Mouse (Mus musculus): Measurements from ENCODE around the gene Hist1h2ak.
"Not testable (repeated sequence)": the region's sequence is repeated elsewhere in the genome, so short reads cannot be mapped to it uniquely, and the experiment has no call there.

Hist1h2ak gene

GRCm38 (mm10) chr13:21753524-21754285, at the start of gene Hist1h2ak, which contains the start of gene Hist1h2bn:
TSS of gene Hist1h2ak (minus strand) at chr13:21753827.
TSS of gene Hist1h2bn (plus strand) at chr13:21754123.
- in situ Hi-C loops (cut with MseI, MboI), result not testable (repeated sequence)

- in situ Hi-C loops (cut with MseI, MboI), result not testable (repeated sequence)
Observed at GRCm38 (mm10) chr13:21803058-21803457, 49.4 kb upstream of the Hist1h2ak start.

- in situ Hi-C loops (cut with MseI, MboI), result not testable (repeated sequence)
Observed at GRCm38 (mm10) chr13:21797163-21797562, 43.5 kb upstream of the Hist1h2ak start.

- in situ Hi-C loops (cut with MseI, MboI), result no loop called here
Observed at GRCm38 (mm10) chr13:21795584-21795983, 42.0 kb upstream of the Hist1h2ak start.

GRCm38 (mm10) chr13:21790601-21791283, 37.1 kb upstream of the Hist1h2ak start:
- in situ Hi-C loops (cut with MseI, MboI), result no loop called here

GRCm38 (mm10) chr13:21789925-21790324, 36.3 kb upstream of the Hist1h2ak start:
- in situ Hi-C loops (cut with MseI, MboI), result no loop called here

- in situ Hi-C loops (cut with MseI, MboI), result no loop called here
Observed at GRCm38 (mm10) chr13:21787760-21788593, 34.4 kb upstream of the Hist1h2ak start.

GRCm38 (mm10) chr13:21786899-21787629, 33.4 kb upstream of the Hist1h2ak start, which contains the start of the genes Hist1h2an and Hist1h2bp:
TSS of gene Hist1h2an (minus strand) at chr13:21787218.
TSS of gene Hist1h2bp (plus strand) at chr13:21787461.
- in situ Hi-C loops (cut with MseI, MboI), result not testable (repeated sequence)

GRCm38 (mm10) chr13:21786189-21786898, 32.7 kb upstream of the Hist1h2ak start:
- in situ Hi-C loops (cut with MseI, MboI), result no loop called here

- in situ Hi-C loops (cut with MseI, MboI), result no loop called here
Observed at GRCm38 (mm10) chr13:21784311-21784710, 30.7 kb upstream of the Hist1h2ak start.

GRCm38 (mm10) chr13:21783734-21784161, 30.1 kb upstream of the Hist1h2ak start:
- in situ Hi-C loops (cut with MseI, MboI), result no loop called here

- in situ Hi-C loops (cut with MseI, MboI), result no loop called here
Observed at GRCm38 (mm10) chr13:21783255-21783617, 29.6 kb upstream of the Hist1h2ak start, which contains the start of gene Hist1h3i. TSS of gene Hist1h3i (minus strand) at chr13:21783370.

GRCm38 (mm10) chr13:21782361-21783254, 29.0 kb upstream of the Hist1h2ak start:
- in situ Hi-C loops (cut with MseI, MboI), result not testable (repeated sequence)

- in situ Hi-C loops (cut with MseI, MboI), result no loop called here
Observed at GRCm38 (mm10) chr13:21781639-21782038, 28.0 kb upstream of the Hist1h2ak start.

- in situ Hi-C loops (cut with MseI, MboI), result no loop called here
Observed at GRCm38 (mm10) chr13:21781021-21781555, 27.5 kb upstream of the Hist1h2ak start.

- in situ Hi-C loops (cut with MseI, MboI), result no loop called here
Observed at GRCm38 (mm10) chr13:21779767-21780731, 26.4 kb upstream of the Hist1h2ak start, which contains the start of gene Hist1h1b. TSS of gene Hist1h1b (minus strand) at chr13:21780625.

- in situ Hi-C loops (cut with MseI, MboI), result no loop called here
Observed at GRCm38 (mm10) chr13:21778814-21779766, 25.5 kb upstream of the Hist1h2ak start.
